Mouse (Mus musculus) A20 (cell line): ENCODE measurements around the gene Gm20388.
A peak's percentile ranks its signal among the peaks of the same experiment; 100 is the strongest.

Experiments used
- DNase-seq: peaks from one replicate; pipeline ENCODE4 v3.0.0-alpha.2; 2011; ENCODE audit warnings: low read depth, low spot score

Gm20388 gene

DNA sequence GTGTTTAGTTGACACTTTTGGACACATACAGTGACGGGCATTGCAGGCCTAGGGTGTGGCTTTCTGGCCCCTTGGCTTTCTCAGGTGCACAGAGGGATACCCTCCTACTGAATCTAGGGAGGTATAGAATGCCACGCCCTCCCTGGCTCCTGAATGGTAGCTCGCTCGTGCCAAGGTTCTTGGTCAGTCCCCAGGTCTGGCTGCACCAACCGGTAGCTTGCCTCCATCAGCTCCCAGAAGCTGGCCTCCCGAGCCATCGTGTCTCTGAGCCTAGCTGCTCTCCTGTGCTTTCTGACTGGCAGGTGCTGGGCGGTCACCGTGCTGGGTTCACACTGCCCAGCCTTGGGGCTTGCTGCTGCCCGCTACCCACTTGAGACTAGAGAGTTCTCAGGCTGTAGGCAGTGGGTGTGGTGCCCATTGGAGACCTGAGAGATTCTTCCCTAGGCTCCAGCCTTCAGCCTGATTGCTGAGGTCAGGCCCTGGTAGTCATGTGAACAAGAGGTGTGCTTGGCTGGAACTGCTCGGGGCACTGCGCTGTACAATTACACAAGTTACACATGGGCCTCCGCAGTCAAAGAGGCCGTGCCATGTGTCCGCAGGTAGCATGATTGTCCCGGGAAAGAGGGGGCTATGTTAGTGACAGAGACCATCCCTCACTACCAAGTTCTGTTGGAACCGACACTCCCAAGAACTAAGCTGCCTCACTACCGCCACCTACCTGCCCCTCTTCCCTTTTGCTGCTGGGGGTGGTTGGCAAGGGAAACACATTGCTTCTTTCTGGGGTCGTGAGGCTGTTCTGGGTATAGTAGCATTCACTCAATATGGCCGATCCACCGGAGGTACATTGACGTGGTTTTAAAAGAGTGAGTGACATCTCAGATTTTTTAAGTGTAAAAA is 651.1 kb downstream of the Gm20388 start:
- no peak for DNase-seq

GRCm38 (mm10) chr8:120562680-120563347 is 652.2 kb downstream of the Gm20388 start:
- DNase-seq, result no peak

- DNase-seq, result no peak
Observed at GRCm38 (mm10) chr8:120563348-120563724, 652.7 kb downstream of the Gm20388 start.

- DNase-seq, result no peak
Observed at GRCm38 (mm10) chr8:120563851-120564837, 653.5 kb downstream of the Gm20388 start.

- DNase-seq, result no peak
Observed at GRCm38 (mm10) chr8:120565151-120565711, 654.6 kb downstream of the Gm20388 start.

DNA sequence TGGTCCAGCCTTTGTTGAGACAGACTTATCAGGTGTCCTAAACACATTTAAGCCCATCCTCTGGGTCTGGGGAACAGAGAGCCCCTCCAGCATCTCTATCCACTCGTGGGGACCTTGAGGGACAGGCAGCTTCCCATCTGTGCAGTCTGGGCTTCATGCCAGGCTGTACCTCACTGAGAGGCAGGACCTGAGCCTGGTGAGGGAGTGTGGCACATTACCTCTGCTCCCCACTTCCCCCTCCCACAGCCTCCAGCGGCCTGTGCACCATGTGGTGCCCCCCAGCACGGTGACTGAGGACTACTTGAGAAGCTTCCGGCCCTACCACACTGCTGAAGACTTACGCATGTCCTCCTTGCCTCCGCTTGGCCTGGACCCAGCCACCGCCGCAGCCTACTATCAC is 656.0 kb downstream of the Gm20388 start:
- no peak for DNase-seq

DNA sequence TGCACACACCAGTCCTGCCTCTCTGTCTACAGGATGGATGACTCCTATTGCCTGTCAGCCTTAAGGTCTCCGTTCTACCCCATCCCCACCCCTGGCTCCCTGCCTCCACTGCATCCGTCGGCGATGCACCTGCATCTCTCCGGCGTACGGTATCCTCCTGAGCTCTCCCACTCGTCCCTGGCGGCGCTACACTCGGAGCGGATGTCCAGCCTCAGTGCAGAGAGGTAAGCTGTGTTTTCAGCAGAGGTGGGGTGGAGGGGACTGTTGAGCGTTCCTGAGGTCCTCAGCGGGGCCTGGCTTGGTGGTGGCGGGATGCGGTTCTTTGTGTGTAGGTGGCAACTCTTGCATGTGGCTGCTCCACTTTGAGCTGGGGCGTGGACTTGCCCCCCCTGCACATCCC is 657.1 kb downstream of the Gm20388 start:
- no peak for DNase-seq

GRCm38 (mm10) chr8:120568164-120568798 is 657.6 kb downstream of the Gm20388 start:
- no peak for DNase-seq

DNA sequence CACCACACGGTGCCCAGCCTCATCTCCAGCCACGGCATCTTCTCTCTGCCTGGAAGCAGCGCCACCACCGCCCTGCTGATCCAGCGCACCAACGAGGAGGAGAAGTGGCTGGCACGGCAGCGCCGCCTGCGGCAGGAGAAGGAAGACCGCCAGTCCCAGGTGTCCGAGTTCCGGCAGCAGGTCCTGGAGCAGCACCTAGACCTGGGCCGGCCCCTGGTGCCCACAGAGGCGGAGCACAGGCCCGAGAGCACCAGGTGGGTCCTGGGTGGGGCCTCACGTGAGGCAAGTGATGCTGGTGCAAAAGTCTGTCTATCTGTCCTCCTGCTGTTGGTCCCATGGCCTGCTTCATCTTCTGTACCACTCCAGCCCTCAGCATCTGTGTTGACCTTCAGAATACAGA is 658.5 kb downstream of the Gm20388 start:
- DNase-seq, result no peak

GRCm38 (mm10) chr8:120569939-120570715 is 659.5 kb downstream of the Gm20388 start:
- DNase-seq, result peak; percentile 60

- no peak for DNase-seq
Observed at GRCm38 (mm10) chr8:120571561-120571960, 660.9 kb downstream of the Gm20388 start.

- no peak for DNase-seq
Observed at GRCm38 (mm10) chr8:120572534-120572933, 661.9 kb downstream of the Gm20388 start.

- DNase-seq, result no peak
Observed at GRCm38 (mm10) chr8:120573866-120574265, 663.2 kb downstream of the Gm20388 start.

DNA sequence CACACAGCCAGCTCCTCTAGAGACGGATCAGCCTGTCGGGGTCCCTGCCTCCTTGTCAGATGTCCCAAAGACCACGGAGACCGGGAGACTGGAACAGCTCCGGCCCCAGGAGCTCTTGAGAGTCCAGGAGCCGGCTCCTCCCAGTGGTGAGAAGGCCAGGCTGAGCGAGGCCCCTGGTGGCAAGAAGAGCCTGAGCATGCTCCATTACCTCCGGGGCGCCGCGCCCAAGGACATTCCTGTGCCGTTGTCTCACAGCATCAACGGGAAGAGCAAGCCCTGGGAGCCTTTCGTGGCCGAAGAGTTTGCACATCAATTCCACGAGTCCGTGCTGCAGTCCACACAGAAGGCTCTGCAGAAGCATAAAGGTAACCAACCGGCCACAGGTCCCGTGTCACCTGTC is 664.3 kb downstream of the Gm20388 start:
- DNase-seq, result no peak

DNA sequence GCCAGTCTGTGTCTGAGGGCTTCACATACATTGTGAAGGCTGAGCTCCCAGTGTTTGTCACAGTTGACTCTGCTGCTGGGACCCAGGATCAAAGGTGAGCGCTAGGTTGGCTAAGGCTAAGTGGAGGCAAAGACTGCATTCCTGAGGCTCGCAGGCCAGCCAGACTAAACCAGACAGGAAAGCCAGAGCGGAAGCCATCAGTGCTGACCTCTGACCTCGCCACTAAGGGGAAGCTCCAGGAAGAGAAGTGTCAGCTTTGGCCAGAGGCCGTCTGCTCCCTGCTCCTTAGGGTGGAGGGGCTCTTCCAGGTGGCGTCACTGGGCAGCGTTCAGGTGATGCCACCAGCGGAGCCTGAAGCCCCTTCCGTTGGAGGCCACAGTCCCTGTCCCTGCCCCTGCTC is 665.2 kb downstream of the Gm20388 start:
- DNase-seq, result no peak

- DNase-seq, result no peak
Observed at GRCm38 (mm10) chr8:120577821-120578220, 667.2 kb downstream of the Gm20388 start.

GRCm38 (mm10) chr8:120580336-120581000 is 669.8 kb downstream of the Gm20388 start:
- DNase-seq, result no peak

- DNase-seq, result no peak
Observed at GRCm38 (mm10) chr8:120581329-120581728, 670.7 kb downstream of the Gm20388 start.

GRCm38 (mm10) chr8:120581811-120582210 is 671.2 kb downstream of the Gm20388 start:
- DNase-seq, result no peak

DNA sequence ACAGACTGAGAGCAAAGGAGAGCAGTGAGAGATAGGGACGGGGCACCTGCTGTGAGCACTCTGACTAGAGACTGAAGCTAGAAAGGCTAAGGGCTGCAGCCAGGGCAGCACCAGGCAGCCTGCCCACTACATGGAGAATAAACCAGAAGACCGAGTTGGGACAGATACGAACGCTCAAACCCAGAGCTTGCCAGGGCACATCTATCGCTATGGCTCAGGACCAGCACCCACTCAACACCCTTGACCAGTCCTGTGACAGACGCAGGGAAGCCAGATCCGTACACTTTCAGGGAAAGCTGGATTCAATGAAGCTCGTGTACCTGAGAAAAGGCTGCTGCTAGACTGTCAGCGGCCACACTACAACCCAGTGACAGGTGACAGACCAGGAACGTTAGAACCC is 674.9 kb downstream of the Gm20388 start:
- no peak for DNase-seq
